Comparison of ENCODE assay signal across 19 mouse cellular contexts in genomic region chr2:90581796-90582125, GRCm38 (mm10). TPM values are rescaled to one million over a fixed set of nuclear protein-coding genes. Genes with fewer than 3 reads are reported as not detected.
DNase-seq lines count a peak whose midpoint lies in the region; ATAC-seq lines count a peak whose summit lies in the region.
"Had no signal": no experiment of that assay in that cellular context is flagged by ENCODE, and none has a peak within 500 bp of the region (broad histone marks: within the 10 kb centered on the region; RNA-seq: fewer than 3 reads in every experiment).

No protein-coding gene starts in this region.

- H3K9me3 ChIP-seq in kidney, embryonic 16.5 days (ENCODE audit: low read length) = no peaks in the 10 kb centered on the region
- H3K9me3 ChIP-seq in megakaryocyte, embryonic 14.5 days = peaks cover 11% of the 10 kb centered on the region
- H3K9me3 ChIP-seq: embryonic facial prominence, embryonic 10.5 days; forebrain, embryonic 15.5 days; limb, embryonic 12.5 days; midbrain, embryonic 12.5 days; stomach, embryonic 15.5 days had no signal

- no peak overlapping the region for H3K9ac ChIP-seq in kidney, embryonic 16.5 days (replicated peaks; ENCODE audit: low read length)
- H3K9ac ChIP-seq: limb, embryonic 12.5 days; midbrain, embryonic 12.5 days had no signal

- no peak for ATAC-seq in kidney, embryonic 16.5 days (ENCODE audit: low FRiP score, low TSS enrichment)
- no peak for ATAC-seq in megakaryocyte, adult 5-6 weeks (ENCODE audit: poor library complexity, severe bottlenecking)
- ATAC-seq: lung, postnatal 0 days had no signal

- H3K27me3 ChIP-seq in kidney, embryonic 16.5 days (ENCODE audit: insufficient read depth, low read length) = 0 out of 2 replicates have a peak, but pooled peaks cover 2% of the 10 kb centered on the region
- H3K27me3 ChIP-seq in megakaryocyte, embryonic 14.5 days (replicated peaks) = no peaks in the 10 kb centered on the region
- H3K27me3 ChIP-seq in splenic B cell, adult 2 months (ENCODE audit: control insufficient read depth, insufficient read depth, low read length, poor library complexity, severe bottlenecking) = no peaks in the 10 kb centered on the region
- H3K27me3 ChIP-seq: CH12.LX; stomach, embryonic 15.5 days had no signal

- intact Hi-C loops in heart, postnatal 10 days (cut with DNase I) = no loop called here

- whole genome bisulfite sequencing in kidney, embryonic 16.5 days = 33% methylated on average over 1 of the region's 1 CpGs

- DNase-seq in heart, adult 11 months = peak; percentile 73
- no peak for DNase-seq in heart, postnatal 10 days
- no peak for DNase-seq in kidney, adult 11 months
- DNase-seq in splenic B cell, adult 2 months (ENCODE audit: low read depth, low spot score) = peak; percentile 37
- DNase-seq in retina, postnatal 1 day = no peak
- DNase-seq: thymus, adult 18-20 months; thymus, postnatal 36 days had no signal

- H3K27ac ChIP-seq in kidney, embryonic 16.5 days (ENCODE audit: low read length) = 0 out of 2 replicates have a peak overlapping the region, but pooled peaks have one; percentile 25
- H3K27ac ChIP-seq: limb, embryonic 12.5 days; macrophage; midbrain, embryonic 12.5 days had no signal

- peaks cover 25% of the 10 kb centered on the region for H3K4me1 ChIP-seq in kidney, embryonic 16.5 days (ENCODE audit: insufficient read depth, low read length)
- peaks cover 52% of the 10 kb centered on the region for H3K4me1 ChIP-seq in megakaryocyte, embryonic 14.5 days

- no peak overlapping the region for H3K4me3 ChIP-seq in kidney, embryonic 16.5 days (ENCODE audit: low read length)
- peak overlapping the region; percentile 4 for H3K4me3 ChIP-seq in megakaryocyte, embryonic 14.5 days (replicated peaks)
- H3K4me3 ChIP-seq: limb, embryonic 12.5 days had no signal

- no peak overlapping the region for H3K4me2 ChIP-seq in kidney, embryonic 16.5 days (replicated peaks; ENCODE audit: low read depth, low read length)

- H3K36me3 ChIP-seq in kidney, embryonic 16.5 days (ENCODE audit: insufficient read depth, low read length) = no peaks in the 10 kb centered on the region
- peaks cover 11% of the 10 kb centered on the region for H3K36me3 ChIP-seq in megakaryocyte, embryonic 14.5 days (replicated peaks; ENCODE audit: low read length)
- no peaks in the 10 kb centered on the region for H3K36me3 ChIP-seq in splenic B cell, adult 2 months (ENCODE audit: control insufficient read depth, insufficient read depth, low read length, poor library complexity, severe bottlenecking)
- H3K36me3 ChIP-seq: embryonic facial prominence, embryonic 10.5 days; forebrain, embryonic 15.5 days; G1E; limb, embryonic 12.5 days; midbrain, embryonic 12.5 days; stomach, embryonic 15.5 days had no signal

RNA-seq across cellular contexts. Expression of gene Ptprj, which starts 1.3 kb away (rescaled TPM):
- total RNA-seq in heart, postnatal 10 days (2021) = 10 to 100 TPM in 1 of 2 experiments, 1 to 10 TPM in 1; 9.1 to 13.1 TPM
- polyA plus RNA-seq in kidney, embryonic 16.5 days (2015; fragmentation: Nextera tagmentation; extraction: Ambion mirVana) = 7.0 and 7.4 TPM in 2 replicates
- polyA plus RNA-seq in megakaryocyte, embryonic 14.5 days (2012; ENCODE audit: insufficient read depth, low replicate concordance) = 2.2 and 8.7 TPM in 2 replicates
- total RNA-seq in megakaryocyte, adult 5-6 weeks (2015) = 103 and 104 TPM in 2 replicates
- 94.7 and 107 TPM in 2 replicates for total RNA-seq in megakaryocyte, adult 5-6 weeks (2017)

Comparison
In these comparisons a context has a peak if more than half of its experiments do, and no peak if none do; other contexts are left out.
1. DNase-seq: peak in heart, adult 11 months (single experiment) and splenic B cell, adult 2 months (single experiment); none in heart, postnatal 10 days (0 of 2), kidney, adult 11 months (single experiment) and retina, postnatal 1 day (single experiment).
2. RNA of gene Ptprj, which starts 1.3 kb away (total RNA-seq): 94.7 to 107 TPM in megakaryocyte, adult 5-6 weeks; 9.1 to 13.1 TPM in heart, postnatal 10 days; every median in the first group is over 4 times any median in the second.